ENCODE assay signal across 15 mouse cellular contexts in genomic region chr16:97877502-97877901, GRCm38 (mm10).
"Had no signal": no experiment of that assay in that cellular context is flagged by ENCODE, and none has a peak within 500 bp of the region (broad histone marks: within the 10 kb centered on the region; RNA-seq: fewer than 3 reads in every experiment).

No protein-coding gene starts in this region.

- DNase-seq: retina, postnatal 1 day; right cerebral cortex, adult 18-20 months; right cerebral cortex, postnatal 14 days; right cerebral cortex, postnatal 25 days; right cerebral cortex, postnatal 4 days; spleen, adult 18-20 months; thymus, adult 18-20 months; thymus, adult 2 months; thymus, postnatal 14 days; thymus, postnatal 25 days; thymus, postnatal 36 days; thymus, postnatal 4 days had no signal

- H3K27ac ChIP-seq: neural tube, embryonic 15.5 days; stomach, embryonic 15.5 days; stomach, postnatal 0 days had no signal

- H3K9ac ChIP-seq: neural tube, embryonic 15.5 days; stomach, embryonic 15.5 days had no signal

- H3K4me1 ChIP-seq: neural tube, embryonic 15.5 days; stomach, embryonic 15.5 days had no signal

- H3K27me3 ChIP-seq: neural tube, embryonic 15.5 days; stomach, embryonic 15.5 days had no signal

- H3K4me3 ChIP-seq: neural tube, embryonic 15.5 days; stomach, embryonic 15.5 days had no signal

- H3K4me2 ChIP-seq: neural tube, embryonic 15.5 days; stomach, embryonic 15.5 days had no signal

- H3K9me3 ChIP-seq: neural tube, embryonic 15.5 days; stomach, embryonic 15.5 days had no signal
